Mouse (Mus musculus): Measurements from ENCODE around the gene Epm2aip1.

Epm2aip1 gene

DNA sequence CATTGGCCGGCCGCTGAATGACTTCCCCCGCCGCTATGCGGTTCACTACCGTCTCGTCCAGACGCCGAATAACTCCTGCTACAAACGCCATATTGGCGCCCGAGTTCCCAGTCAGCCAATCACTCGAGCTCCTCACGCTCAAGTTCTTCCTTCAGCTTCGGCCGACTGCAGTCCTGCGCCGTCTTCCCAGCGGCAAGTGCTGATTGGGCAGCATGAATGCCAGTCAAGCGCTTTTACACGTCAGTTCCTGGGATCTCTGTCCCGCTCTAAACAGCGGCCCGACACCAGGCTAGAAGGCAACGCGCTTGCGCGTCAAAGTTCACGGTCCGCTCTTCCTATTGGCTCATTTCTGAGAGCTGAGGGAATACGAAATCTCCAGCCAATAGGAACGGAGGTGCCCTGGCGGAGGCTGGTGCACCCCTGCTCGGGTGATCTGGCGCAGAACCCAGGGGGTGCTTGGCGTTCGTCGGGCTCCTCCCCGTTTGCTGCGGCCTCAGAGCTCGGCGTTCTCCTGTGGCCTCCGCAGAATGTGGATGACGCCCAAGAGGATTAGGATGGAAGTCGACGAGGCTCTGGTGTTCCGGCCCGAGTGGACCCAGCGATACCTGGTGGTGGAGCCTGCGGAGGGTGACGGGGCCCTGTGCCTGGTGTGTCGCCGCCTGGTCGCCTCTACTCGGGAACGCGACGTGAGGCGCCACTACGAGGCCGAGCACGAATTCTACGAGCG is at the start of gene Epm2aip1, which contains the start of gene Mlh1:
TSS of gene Epm2aip1 (plus strand) at position 496 of the 727 bp plus-strand sequence.
TSS of gene Mlh1 (minus strand) at position 358 of the 727 bp plus-strand sequence.
- peak; percentile 100 for DNase-seq (ENCODE audit: low read depth, low spot score)

GRCm38 (mm10) chr9:111223406-111223805 is 48.3 kb upstream of the Epm2aip1 start:
- no peak for DNase-seq (ENCODE audit: low read depth, low spot score)

GRCm38 (mm10) chr9:111228446-111228845 is 43.3 kb upstream of the Epm2aip1 start:
- no peak for DNase-seq (ENCODE audit: low read depth, low spot score)

DNA sequence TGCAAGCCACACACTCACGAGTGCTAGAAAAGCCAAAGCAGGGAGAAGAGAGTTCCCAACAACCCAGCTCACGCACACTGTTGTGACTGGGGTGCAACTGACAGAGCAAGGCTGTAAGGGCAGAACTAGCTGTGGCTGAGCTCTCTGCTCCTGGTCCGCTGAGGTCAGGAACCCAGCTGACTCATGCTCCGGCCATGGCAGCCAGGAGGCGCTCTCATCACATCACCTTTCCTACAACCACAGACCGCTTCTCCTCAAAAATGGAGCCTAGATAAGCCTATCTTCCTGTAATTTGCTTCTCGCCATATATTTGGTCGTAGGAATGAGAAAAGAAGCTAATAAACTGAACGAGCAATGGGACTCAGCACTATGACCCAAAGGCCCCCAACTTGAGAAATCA is 37.0 kb upstream of the Epm2aip1 start:
- no peak for DNase-seq (ENCODE audit: low read depth, low spot score)

- DNase-seq (ENCODE audit: low read depth, low spot score) = no peak
These were observed 34.0 kb upstream of the Epm2aip1 start for GRCm38 (mm10) chr9:111237726-111238125.

DNA sequence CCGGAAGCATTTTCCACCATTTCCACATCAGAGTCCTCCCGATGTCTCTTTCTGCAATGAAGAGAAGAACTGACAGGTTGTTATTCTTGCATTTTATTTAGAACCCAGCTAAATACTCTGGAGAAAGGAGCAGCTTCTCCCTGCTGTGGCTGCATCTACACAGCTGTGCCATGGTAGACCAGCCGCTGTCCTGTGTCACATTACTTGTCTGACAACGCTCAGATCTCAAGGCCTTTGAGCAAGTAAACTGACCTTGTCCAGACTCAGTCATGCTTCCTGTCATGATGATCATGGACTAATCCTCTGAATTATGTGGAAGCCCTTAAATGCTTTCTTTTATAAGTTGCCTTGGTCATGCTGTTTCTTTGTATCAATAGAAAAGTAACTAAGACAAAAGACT is 31.9 kb upstream of the Epm2aip1 start:
- DNase-seq (ENCODE audit: low read depth, low spot score) = no peak

DNA sequence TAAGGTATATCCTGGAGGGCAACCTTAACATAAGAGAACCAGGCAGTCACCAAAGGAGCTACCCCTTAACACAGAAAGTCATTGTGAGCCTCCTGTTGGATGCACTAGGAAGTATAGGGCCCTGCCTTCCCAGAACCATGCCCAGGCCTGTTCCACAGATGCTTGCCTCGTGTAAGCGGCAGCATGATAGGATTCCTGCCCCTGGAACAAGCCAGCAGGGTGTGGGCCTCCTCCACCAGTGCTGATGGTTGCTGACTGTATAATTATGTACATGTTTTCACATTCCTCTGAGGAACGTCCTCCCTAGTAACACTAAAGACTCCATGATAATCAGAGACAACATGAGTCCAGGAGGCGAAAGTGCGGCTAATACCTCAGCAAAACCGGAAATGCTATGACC is 28.3 kb upstream of the Epm2aip1 start:
- no peak for DNase-seq (ENCODE audit: low read depth, low spot score)

- DNase-seq (ENCODE audit: low read depth, low spot score) = no peak
These were observed 26.2 kb upstream of the Epm2aip1 start for GRCm38 (mm10) chr9:111245546-111245945.

DNA sequence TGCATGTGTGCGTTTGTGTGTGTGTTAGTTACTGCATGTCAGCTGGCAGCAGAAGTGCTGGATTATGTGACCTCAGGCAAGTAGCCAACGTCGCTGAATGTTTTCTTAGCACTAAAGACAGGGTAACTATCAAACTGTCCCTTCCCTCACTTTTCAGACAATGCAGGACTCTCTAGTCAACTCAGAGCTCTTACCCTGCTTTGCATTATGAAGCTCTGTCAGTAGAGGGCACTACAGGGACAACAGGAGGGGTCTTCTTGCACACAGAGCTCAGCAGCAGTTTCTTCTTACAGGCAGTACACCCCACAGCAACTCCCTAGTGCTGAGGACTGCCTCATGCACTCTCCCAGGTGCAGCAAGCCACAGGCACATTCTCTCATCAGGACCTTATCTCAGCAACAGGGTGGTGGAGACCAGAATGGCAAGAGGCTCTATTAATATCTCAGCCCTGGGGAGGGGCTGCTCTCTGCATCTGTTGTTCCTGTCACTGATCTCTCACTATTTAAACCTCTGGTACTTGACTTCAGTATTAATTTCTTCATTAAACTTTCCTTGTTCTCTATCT is 24.0 kb upstream of the Epm2aip1 start:
- DNase-seq (ENCODE audit: low read depth, low spot score) = no peak

GRCm38 (mm10) chr9:111252161-111252869 is 19.4 kb upstream of the Epm2aip1 start:
- DNase-seq (ENCODE audit: low read depth, low spot score) = no peak

GRCm38 (mm10) chr9:111260360-111260985 is 11.3 kb upstream of the Epm2aip1 start:
- DNase-seq (ENCODE audit: low read depth, low spot score) = peak; percentile 12

DNA sequence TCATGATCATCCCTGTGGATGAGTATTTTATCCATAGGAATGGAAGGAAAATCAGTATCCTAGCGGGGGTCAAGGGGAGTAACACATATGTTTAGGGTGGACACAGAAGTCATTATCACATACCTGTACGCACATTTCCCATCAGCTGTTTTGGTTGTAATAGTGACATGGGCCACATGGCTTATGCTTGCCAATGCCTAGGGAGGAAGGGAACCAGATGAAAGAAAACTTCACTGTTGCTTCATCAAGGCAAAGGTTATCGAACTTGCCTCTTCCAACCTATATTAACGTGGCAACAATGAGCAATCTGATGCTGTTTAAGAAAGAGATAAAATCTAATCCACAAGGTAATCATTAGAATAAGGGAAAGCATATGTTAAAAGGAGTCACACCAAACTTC is 10.4 kb upstream of the Epm2aip1 start:
- no peak for DNase-seq (ENCODE audit: low read depth, low spot score)

DNA sequence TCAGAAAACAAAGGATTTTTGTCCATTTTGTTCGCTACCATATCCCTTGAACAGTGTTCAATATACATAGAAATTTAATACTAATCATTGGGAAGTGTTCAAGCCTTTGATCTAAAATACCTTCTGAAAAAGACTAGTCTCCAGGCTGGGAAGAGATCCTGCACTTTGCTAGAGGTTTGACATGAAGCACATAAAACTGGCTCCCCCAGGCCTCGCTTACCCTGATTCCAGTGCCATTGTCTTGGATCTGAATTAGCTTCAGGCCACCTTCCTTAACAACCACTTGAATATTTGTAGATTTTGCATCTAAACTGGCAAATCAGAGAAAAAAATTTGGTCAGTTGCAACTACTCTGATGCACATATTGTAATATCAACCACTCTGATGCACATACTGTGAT is 3.7 kb upstream of the Epm2aip1 start:
- no peak for DNase-seq (ENCODE audit: low read depth, low spot score)

DNA sequence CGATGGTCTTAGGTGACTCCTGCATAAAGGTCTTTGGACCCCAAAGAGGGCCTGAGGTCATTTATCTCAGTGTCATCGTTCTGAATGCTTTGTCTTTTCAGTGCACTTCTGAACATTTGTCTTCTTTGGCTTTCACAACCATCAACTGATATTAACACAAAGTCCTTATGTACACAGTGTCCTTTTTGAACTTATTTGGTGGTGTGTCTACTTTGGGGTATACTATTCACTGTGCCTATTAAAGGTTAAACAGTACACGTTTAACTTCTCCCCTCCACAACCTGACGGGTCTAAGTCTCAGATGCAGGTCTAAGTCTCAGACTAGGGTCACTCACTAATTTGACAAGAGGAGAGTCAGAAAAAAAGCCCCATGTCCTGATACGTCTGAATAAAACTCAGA is 1.1 kb upstream of the Epm2aip1 start:
- DNase-seq (ENCODE audit: low read depth, low spot score) = no peak

GRCm38 (mm10) chr9:111271056-111271433 is 684 bp upstream of the Epm2aip1 start:
- DNase-seq (ENCODE audit: low read depth, low spot score) = no peak

DNA sequence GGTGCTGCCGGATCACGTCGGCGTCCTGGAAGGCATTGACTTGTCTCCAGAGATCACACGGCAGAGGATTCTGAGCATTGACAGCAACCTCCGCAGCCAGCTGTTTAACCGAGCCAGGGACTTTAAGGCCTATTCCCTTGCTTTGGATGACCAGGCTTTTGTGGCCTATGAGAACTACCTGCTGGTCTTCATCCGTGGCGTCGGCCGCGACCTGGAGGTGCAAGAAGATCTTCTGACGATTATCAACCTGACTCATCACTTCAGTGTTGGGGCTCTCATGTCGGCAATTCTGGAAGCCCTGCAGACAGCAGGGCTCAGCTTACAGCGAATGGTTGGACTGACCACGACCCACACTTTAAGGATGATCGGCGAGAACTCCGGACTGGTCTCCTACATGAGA is 627 bp downstream of the Epm2aip1 start:
- DNase-seq (ENCODE audit: low read depth, low spot score) = peak; percentile 16

GRCm38 (mm10) chr9:111272996-111273785 is 1.5 kb downstream of the Epm2aip1 start:
- no peak for DNase-seq (ENCODE audit: low read depth, low spot score)

GRCm38 (mm10) chr9:111273958-111274357 is 2.2 kb downstream of the Epm2aip1 start:
- DNase-seq (ENCODE audit: low read depth, low spot score) = no peak

DNA sequence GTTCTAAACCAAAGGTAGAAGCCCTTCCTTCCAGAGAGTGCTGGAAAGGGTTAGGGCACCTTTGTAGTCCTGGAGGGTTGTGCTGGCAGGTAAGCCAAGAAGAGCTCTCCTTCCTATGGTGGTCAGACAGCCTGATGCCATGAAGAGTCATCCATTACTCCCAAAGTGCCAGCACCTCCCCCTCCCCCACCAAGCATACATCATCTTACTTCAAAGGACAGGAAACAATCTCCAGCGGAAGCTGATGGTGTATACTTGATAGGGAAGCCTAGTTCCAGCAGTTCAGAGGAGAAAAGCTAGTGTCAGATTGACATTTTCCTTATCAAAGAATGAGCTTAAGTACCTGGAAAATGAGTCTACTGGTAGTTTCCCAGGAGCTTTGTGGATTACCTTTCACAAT is 3.4 kb downstream of the Epm2aip1 start:
- DNase-seq (ENCODE audit: low read depth, low spot score) = no peak

DNA sequence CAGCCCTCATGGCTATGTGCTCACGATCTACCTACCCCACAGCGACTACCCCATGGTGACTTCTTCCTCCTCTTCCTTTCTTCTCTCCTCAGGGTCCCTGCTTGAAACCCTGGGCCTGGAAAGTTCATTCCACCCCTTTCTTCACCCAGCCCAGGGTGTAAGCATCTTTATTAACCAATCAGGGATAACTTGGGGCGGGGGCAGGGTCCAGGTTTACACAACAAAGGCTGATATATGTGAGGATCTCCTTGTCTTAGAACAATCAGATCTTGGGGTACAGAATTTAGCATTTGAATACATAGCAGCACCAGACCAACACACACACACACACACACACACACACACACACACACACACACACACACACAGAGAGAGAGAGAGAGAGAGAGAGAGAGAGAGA is 13.3 kb downstream of the Epm2aip1 start:
- DNase-seq (ENCODE audit: low read depth, low spot score) = no peak

GRCm38 (mm10) chr9:111285676-111286075 is 13.9 kb downstream of the Epm2aip1 start:
- DNase-seq (ENCODE audit: low read depth, low spot score) = peak; percentile 35

GRCm38 (mm10) chr9:111286468-111286867 is 14.7 kb downstream of the Epm2aip1 start:
- DNase-seq (ENCODE audit: low read depth, low spot score) = no peak
